Mouse (Mus musculus) heart, adult 11 months (tissue): ENCODE measurements around the gene Ube4b.

ENCODE experiments used
- DNase-seq: peaks from one replicate; pipeline ENCODE4 v3.0.0; 2022

Gene Ube4b

DNA sequence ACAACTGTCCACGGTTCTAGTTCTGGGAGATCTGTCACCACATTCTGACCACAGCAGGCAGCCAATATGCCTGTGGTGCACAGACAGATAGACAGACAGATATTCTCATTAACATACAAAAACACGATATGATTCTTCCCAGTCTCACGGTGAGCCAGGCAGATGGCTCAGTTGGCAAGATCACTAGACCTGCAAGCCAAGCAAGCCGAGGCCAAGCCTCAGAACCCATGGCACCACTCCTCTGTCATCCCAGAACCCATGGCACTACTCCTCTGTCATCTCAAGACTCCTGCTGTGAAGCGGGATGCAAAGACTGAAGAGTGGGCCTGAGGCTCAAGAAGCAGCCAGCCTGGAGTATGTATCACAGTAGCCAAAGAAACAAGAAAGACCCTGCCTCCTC, 3.0 kb upstream of the Ube4b start:
- DNase-seq, result no peak

DNA sequence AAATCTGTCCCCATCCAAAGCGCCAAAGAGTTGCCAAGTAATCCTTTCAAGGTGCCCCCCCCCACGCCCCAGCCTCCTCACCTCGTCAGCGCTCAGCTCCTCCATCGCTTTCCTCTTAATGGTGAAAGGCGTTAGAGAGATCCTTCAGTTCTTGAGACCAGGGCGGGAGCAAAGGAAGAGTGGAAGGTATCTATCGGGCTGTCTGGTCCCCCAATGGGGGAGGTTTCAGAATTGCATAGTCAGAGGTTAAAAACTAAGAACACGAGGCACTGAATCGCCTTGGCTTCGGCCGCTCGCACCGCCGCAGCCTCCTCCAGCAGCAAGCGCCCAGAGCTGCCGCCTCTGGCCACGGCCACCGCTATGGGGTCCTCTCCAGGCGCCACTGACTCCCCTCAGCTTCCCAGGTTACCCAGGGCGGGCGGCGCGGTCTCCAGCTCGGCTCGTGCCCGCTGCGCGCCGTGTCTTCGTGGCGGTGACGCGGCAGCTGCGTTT, 702 bp downstream of the Ube4b start:
- DNase-seq, result no peak

DNA sequence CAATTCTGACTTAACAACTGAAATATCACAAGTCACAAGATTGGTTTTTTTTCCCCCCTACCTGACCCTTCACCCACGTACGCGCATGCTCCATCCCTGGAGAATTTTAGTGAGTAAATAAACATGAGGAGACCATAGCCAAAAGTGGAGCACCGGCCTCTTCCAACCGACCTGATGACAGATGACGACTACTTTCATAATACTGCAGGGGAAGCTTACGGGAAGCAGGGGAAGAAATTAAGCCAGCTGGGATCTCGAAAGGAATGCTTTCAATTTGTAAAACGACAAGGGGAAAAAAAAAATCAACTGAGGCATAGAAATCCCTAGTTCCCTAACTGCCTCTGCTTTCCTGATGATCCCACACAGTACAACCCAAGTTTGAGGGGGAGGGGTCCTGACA, 1.8 kb downstream of the Ube4b start:
- peak; percentile 91 for DNase-seq

DNA sequence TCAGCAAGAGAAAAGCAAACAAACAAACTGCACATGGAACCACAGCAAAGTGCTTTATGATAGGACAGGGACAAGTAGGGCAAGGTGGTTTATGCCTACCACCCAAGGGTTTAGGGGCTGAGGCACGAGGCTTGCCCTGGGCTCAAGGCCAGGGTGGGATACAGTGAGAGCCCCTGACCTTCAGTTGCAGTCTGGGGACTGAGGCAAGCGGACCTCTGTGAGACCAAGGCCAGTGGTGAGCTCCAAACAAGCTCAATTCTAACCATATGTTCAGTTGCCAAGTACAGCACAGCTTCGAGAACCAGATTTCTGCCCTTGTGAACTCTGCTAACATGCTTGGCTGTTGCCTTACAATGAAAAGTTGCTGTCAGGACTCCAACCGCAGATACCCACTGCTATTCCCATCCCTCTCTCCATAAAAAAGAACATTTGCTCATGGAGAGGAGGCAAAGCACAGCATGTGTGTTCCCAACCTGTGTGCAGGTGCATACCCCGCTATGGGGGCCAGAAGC, 8.6 kb downstream of the Ube4b start:
- no peak for DNase-seq

DNA sequence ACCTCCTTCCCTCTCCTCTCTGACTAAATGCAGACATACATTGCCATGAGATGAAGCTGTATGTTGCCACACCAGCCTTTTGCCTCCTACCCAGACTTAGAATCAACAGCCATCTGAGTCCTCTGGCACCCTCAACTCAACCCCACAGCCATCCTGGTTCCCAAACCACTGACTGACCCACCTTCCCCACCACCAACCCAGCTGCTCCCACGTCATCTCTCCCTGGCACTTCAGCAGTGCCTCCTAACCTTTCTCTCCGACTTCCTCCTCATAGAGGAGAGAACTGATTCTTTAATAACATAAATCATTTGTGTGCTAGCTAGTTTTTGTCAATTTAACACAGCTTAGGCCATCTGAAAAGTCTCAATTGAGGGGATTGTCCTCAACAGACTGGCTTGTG, 9.6 kb downstream of the Ube4b start:
- no peak for DNase-seq

DNA sequence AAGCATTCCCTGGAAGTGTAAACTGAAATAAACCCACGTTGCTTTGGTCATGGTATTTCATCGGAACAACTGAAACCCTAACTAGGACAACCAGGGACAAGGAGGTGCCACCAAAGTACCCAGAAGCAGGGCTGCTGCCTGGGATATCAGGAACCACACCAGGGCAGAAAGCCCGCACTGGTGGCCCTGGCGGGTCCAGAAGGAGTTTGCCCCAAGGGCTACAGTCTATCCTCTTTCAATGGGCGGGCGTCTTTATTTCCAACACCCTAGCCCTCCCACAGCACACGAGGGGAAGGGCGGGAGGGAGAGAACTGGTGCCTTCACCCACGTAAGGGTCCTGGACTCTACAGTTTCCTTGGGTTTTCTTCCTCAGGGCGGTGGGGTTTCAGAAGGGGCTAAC, 10.1 kb downstream of the Ube4b start:
- DNase-seq, result no peak

DNA sequence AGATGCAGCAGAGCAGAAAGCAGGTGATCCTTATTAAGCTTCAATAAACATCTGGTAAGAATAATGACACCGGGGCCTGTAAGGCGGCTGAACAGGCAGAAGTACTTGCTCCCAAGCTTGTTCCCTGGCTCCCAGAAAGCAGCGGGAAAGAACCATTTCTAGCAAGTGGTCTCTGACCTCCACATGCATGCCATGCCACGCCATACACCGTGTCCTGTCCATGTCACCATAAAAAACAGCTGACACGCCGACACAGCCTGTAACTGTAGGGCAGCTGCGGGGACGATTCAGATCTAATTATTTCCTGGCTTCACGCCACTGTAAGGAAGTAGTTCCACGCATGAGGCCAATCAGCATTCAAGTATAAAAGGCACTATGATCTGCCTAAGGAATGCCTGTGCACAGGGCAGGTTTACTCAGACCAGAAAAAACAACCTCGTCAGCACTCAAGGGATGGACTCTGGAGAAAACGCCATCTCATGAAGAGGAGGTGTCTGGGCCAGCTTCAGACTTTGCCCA, 10.8 kb downstream of the Ube4b start:
- peak; percentile 94 for DNase-seq

DNA sequence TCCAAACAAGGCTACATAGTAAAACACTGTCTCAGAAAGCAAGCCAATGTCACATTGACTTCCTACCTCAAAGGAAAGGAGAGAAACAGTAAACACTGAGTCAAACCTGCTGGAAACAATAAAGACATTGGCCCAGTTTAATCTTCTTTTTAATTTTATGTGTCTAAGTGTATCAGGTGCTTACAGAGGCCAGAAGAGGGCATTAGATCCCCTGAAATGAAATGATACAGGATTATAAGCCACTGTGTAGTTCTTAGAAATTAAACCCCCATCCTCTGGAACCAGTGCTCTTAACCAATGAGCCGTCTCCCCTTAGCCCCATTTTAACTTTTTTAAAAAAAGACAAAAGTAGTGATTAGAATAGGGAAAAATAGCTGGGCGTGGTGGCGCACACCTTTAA, 12.3 kb downstream of the Ube4b start:
- DNase-seq, result no peak

DNA sequence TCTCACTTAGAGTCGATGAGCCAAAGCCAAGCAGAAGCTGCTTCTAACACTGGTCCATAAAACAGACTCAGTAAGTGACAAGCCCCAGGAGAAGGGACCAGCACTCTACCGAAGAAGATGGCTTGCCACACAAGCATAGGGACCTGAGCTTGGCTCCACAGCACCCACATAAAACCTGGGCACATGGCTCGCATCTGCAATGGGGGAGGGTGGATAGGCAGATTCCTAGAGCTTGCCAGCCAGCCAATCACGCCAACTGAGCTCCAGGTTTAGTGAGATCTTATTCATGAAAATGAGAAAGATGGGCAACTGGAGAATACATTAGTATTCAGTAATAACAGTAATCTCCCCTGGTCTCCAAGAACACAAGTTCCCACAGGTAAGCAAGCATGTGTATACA, 16.8 kb downstream of the Ube4b start:
- DNase-seq, result no peak

DNA sequence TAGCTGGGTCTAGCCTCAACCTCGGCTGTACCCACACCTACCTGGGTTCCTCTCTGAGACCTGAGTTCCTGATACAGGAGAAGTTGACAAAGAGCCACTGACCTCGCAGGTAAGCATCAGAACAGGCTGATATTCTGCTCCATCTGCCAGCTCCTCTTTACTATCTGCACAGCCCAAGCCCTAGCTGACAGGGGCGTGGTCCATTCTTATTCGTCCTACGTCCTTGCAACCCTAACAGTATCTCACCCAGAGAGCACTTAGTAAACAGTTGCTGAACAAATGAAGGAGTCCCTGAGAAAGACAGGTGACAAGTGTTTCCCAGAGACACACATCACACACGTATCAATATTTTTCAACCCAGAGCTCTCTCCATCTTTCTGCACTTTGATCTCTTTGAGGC, 18.2 kb downstream of the Ube4b start:
- DNase-seq, result no peak

DNA sequence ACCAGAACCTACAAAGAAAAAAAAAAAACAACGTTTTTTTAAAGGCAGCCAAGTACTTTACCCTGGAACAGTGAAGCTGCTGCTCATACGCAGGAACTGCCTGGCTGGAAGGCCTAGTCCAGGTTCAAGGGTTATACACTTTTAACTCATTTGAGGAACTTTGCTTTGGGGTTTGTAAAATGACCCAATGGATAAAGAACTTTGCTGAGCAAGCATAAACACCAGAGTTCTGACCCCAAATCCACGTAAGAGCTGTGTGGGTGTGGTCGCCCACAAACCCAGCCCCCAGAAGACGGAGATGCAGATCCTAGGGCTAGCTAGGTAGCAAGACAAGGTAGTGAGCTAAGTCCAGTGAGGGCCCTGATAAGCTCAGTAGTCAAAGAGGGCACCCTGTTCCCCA, 19.1 kb downstream of the Ube4b start:
- no peak for DNase-seq

DNA sequence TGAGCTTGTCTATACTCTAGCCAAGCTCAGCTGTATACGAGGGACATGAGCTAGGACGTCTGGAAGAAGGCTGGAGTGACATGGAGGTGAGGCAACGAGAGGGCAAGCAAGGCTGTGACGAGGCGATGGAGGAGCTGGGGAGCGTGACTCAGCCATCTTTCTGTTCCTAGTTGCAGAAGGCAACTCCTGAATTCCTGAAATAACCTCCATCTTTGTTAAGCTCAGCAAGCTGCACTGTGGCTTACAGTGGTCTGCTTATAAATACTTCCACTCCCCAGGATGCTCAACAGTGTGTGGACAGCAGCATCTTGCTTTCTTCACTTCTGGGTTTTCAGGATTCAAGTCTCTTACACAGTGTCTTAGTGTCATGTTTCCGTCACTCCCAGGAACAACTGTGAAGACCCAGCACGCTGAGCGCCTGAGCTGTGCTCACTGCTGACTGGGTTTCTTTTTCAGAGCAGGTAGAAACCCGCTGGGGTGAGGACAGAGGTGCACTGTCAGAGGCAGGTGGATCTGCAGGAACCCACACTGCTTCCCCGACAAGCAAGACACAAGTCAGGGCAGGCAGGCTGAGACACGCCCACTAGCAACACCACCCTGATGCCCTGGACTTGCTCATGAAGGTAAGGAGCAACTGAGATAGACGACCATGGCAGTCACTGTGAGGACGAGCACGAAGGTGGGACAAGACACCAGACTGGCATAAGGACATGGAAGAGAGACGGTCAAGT, 20.7 kb downstream of the Ube4b start:
- DNase-seq, result no peak

DNA sequence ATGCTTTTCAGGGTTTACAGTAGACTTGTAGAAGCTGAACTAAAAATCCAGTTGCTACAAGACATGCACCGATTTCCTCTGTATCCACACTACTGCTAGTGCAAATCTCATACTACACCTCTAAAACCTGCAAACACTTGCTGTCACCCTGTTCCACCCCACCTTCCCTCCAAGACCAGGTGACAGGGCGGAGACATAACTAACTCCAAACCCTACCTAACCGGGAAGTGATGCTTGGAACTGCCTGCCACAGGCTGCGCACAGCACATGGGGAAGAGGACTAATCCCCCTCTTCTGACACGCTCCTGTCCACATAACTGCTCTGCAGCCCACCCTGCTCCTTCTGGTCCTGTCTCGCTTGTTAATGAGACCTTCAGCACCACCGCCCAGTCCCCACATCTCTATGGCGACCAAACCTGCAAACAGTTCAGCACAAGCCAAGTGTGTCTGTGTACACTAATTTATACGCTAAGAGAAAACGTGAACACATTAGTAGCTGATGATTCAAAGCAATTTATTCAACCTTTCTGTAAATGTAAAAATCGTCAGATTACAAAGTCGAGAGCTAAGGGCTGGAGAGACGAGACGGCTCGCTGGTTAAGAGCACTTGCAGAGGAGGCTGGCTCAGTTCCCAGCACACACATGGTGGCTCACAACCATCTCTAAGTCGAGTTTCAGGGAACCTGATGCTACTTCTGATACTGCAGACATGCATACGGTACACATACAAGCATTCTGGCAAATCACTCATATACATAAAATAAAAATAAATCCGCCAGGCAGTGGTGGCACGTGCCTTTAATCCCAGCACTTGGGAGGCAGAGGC, 21.7 kb downstream of the Ube4b start:
- no peak for DNase-seq

DNA sequence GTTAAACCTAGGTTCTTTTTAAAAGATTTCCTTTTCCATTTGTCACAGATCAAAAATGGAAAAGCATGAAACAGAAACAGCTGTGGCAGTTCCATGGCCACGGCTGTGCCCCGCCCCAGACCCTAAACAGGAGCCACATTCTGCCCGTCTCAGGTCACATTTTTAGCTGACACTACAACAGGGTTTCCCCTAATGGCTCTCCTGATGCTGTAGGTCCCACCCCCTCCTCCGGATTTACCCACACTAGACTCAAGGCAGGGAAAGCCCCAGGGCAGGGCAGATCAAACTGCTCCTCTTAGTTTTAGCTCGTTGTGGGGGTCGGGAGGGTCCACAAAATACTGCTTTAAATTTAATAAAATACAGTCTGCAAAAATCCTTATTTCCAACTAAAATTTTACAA, 23.5 kb downstream of the Ube4b start:
- DNase-seq, result no peak

DNA sequence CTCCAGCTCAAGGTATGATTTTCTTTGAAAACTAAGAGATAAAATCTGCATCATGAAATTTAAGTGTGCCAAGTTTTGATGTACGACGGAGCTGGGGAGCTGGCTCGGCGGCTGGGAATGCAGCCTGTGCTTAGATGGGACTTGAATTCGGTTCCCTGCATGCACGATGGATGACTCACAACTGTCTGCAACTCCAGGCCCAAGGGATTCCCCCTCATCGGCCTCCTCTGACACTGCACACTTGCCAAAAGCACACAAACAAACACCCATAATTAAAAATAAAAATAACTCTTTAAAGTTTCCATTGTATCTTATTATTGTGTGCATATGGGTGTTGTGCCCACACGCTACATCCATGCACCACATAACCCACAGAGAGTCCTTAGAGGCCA, 25.0 kb downstream of the Ube4b start:
- peak; percentile 96 for DNase-seq

DNA sequence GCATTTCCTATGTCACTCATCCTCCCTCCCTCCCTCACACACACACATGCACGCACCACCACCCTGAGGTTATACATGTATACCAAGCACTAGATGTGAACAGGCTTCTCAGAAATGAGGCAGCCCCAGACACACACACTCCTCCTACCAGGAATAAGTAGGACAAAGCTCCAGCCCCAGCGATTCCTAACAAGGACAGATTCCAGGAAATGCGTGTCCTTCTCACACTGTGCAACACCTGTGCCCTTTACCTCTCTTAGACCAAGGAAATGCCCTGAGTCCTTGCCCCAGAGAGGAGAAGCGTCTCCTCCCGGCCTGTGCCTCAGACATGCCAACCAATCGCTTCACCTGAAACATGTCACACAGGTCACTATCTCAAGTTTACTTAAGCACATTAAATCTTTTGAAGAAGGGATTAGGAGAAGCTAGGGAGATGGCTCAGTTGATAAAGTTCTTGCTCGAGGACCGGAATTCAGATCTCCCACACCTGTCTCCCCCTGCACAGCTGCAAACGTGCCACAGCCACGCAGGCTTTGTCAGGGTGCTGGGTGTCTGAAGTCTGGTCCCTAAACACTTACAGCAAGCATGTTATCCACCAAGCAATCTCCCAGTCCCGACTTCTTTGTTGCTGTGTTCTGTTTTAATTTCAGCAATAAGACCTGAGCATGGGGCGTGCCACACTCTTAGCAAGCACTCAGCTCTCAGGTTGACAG, 25.5 kb downstream of the Ube4b start:
- no peak for DNase-seq

DNA sequence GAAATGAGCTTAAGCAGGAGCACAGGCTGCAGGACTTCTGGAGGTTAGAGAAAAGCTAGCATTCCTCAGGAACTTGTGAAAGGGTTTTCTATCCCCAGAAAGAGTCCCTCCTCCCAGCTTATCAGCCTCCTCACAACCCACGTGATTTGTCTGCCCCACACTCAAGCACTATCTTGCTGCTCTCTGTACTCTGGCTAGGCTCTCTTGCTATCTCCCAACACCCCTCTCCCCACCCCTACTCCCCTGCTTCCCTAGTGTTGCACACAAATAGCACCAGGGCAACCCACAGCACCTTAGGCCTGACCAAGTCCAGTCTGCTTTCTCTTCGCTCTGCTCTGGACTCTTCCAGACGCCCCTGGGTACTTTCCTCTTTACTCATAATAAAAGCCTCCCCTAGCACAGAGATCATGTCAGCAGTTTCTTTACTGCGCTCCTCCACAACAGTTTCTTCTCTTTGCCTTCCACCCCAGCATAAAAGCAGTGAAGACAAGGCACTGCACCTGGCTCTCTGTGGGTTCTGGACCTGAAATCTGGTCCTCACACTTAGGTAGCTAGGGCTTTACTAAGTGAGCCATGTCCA, 27.1 kb downstream of the Ube4b start:
- peak; percentile 97 for DNase-seq

DNA sequence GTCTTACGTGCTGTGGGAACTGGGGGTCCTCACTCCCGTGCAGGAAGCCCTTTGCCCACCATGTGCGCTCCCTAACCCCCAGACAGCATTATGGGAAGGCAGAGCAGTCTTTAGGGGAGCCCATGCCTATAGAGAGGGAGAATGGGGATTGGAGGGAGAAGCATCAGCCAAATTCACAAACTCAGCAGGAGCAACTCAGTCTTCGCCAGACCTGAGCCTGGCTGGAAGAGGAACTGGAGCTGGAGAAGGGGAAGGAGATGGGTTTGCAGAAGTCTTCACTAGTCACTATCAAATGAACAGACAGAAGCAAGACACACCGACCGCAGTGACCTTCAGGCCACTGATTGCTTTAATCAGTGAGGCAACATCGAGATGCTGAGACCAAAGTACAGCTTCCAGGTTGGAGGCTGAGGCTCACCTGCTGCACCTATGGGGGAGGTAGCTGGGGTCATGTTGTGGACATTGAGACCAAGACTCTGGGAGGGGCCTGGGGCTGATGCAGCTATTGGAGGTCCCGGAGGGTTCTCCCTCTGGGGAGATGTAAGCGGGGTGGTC, 28.3 kb downstream of the Ube4b start:
- peak; percentile 92 for DNase-seq

DNA sequence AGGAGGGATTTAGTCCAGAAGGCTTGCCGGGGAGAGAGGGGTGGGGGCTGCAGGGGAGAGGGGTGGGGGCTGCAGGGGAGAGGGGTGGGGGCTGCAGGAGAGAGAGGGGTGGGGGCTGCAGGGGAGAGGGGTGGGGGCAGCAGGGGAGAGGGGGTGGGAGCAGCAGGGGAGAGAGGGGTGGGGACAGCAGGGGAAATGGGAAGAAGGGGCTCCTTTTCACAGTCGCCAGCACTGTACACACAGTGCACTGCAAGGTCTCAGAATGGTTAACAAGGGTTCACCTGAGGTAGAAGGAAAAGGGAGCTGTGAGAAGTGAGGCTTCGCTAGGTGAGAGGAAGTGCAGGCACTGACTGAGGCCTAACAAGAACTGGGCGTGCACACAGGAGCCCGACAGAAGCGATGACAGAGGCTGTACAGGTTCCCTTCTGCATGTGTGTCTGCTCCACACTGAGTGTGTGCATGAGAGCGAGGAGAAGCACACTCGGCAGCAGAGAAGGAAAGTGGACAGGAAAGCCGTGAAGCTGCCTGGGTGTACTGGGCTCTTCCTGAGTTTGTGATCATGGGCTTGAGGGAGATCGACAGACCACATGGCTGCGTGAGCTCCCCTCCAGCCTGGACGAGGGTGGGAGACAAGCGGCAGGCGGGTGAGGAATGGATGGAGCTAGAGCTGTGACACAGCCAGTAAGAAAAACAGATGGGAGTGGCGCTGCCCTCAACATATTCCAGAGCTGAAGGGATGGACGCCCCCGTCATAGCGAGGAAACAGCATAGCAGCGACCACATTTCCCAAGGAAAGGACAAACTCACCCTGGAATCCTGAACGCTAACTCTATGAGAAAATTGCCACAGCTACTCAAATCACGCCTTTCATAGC, 29.9 kb downstream of the Ube4b start:
- peak; percentile 88 for DNase-seq

DNA sequence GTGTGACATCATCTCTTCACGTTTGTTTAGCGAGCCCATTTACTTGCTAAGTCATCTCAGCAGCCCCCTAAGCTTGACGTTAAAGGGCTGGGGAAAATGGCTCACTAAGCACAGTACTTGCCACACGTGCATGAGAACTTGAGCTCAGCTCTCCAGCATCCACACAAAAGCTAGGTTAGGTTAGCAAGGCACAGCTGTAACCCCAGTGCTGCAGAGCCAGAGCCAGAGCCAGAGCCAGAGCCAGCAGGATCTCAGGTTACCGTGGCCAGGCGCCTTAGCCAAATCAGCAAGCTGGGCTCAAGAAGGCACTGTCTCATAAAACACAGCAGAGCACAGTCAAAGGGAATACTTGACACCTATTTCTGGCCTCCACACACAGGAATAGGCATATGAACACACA, 31.0 kb downstream of the Ube4b start:
- DNase-seq, result peak; percentile 93

DNA sequence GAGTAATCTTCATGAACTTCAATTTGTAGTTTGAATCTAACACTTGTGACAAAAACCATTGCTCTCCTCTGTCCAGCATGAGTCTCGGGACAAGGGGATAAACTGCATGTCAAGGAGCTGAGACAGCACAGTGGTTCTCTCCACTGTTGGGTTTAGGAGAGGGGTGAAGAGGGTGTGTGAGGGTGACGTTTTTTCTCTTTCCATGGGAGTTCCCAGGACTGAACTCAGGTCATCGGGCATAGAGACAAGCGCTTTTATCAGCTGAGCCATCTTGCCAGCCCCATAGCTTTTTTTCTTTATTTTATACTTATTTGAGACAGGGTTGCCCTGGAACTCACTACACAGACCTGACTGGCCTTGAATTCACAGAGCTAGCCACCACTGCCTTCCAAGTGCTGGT, 32.3 kb downstream of the Ube4b start:
- no peak for DNase-seq
